Mouse (Mus musculus): ENCODE results near the gene BC029722.

DNA sequence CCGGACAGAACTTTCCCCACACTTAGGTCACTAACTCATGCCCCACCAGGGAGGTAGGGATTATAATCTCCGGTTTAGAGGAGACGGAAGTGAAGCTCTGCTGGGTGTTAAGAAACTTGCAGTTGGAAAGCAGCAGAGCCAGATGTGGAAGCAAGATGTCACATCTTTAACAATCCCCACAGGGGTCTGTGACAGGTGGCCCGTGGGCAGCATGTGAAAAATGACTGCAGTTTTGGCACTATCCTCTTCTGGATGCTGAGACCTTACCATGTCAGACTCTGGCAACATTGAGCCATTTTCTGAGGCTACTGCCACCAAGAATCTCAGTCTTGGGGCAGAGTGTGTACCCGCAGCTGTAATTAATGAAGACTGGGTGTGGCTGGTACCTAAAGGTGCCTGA, 15.2 kb downstream of the BC029722 start:
- TF ChIP-seq CTCF (conservative IDR thresholded peaks at IDR 0.05; ENCODE audit: low read length) (no peak), NANOG (IDR thresholded peaks at IDR 0.05; ENCODE audit: borderline replicate concordance, low read length) (no peak), POU5F1 (IDR thresholded peaks at IDR 0.05; ENCODE audit: borderline replicate concordance, low read length) (no peak)

All from E14TG2a.4 (cell line).